Mouse (Mus musculus) heart, postnatal 0 days (tissue): ENCODE results near the gene Trip12.

ENCODE experiments used
- CTCF ChIP-seq: IDR thresholded peaks from 2 replicates; pipeline ENCODE4 v1.5.1; 2016; ENCODE audit warnings: antibody characterized with exemption, control low read depth, low read depth
- EP300 ChIP-seq: IDR thresholded peaks from 2 replicates; pipeline ENCODE4 v1.6.1; 2016; ENCODE audit warnings: antibody characterized with exemption, low read depth

GRCm38 (mm10) chr1:84777455-84777854 lies 62.9 kb downstream of the Trip12 start:
- no peak for TF ChIP-seq CTCF
- TF ChIP-seq EP300, result no peak
